Mouse (Mus musculus): Measurements from ENCODE around the gene Zbtb24. TPM values are rescaled to one million over a fixed set of nuclear protein-coding genes. Genes with fewer than 3 reads are reported as not detected.

The Zbtb24 gene
- total RNA-seq, 1 experiment: 11.9 TPM

DNA sequence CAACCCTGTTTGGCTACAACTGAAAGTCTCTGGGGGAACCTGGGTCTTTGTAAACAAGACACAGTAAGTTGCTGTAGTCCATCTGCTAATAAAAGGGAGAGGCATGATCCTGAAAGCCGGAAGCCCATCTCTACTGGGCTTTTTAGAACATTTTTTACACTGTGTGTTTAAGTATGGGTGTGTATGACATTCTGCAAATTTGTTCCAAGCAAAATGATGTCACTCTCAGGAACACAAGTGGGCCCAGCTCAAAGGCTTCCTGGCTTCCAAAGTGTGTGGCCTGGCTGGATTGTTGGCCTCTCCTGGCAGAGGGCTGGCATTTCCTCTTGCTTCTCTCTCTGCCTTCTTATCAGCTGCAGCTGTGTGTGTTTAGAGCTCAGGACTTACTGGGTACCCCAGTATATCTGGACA, 24.8 kb downstream of the Zbtb24 start:
- TF ChIP-seq MAFK (IDR thresholded peaks at IDR 0.05; ENCODE audit: insufficient read depth, low read depth, low read length): no peak
- no peak for TF ChIP-seq CHD2 (IDR thresholded peaks at IDR 0.05; ENCODE audit: low read depth, low read length)
- no peak for TF ChIP-seq ZNF384 (IDR thresholded peaks at IDR 0.05; ENCODE audit: low read depth, low read length)
- TF ChIP-seq ZC3H11A (IDR thresholded peaks at IDR 0.05; ENCODE audit: borderline replicate concordance, low read depth, low read length): no peak
- no peak for TF ChIP-seq HCFC1 (IDR thresholded peaks at IDR 0.05; ENCODE audit: borderline replicate concordance, insufficient read depth, low read length)
- H3K4me1 ChIP-seq (ENCODE audit: control insufficient read depth in 2 of 2, insufficient read depth in 2 of 2, low read length in 2 of 2, poor library complexity in 1 of 2): peaks cover 7 to 26% of the 10 kb centered on the region in 2 experiments
- H3K36me3 ChIP-seq (ENCODE audit: control insufficient read depth, insufficient read depth, low read length, poor library complexity, severe bottlenecking): no peaks in the 10 kb centered on the region
- H3K9ac ChIP-seq (ENCODE audit: insufficient read depth, low read depth, low read length, poor library complexity, severe bottlenecking): no peak overlapping the region
- H3K27ac ChIP-seq (ENCODE audit: insufficient read depth, low read depth, low read length, poor library complexity, severe bottlenecking): no peak overlapping the region
- H3K9me3 ChIP-seq (ENCODE audit: control insufficient read depth, insufficient read depth, low read depth, low read length): no peaks in the 10 kb centered on the region
- H3K4me3 ChIP-seq (ENCODE audit: insufficient read depth in 1 of 2, low read depth in 1 of 2, low read length in 2 of 2, poor library complexity in 1 of 2, severe bottlenecking in 1 of 2): no peak overlapping the region
- in situ Hi-C loops (cut with MboI; ENCODE audit: low sequenced_read_pairs in 2 of 2, unreplicated experiment in 2 of 2): no loop called here
- DNase-seq (ENCODE audit: low read depth, low spot score): no peak

DNA sequence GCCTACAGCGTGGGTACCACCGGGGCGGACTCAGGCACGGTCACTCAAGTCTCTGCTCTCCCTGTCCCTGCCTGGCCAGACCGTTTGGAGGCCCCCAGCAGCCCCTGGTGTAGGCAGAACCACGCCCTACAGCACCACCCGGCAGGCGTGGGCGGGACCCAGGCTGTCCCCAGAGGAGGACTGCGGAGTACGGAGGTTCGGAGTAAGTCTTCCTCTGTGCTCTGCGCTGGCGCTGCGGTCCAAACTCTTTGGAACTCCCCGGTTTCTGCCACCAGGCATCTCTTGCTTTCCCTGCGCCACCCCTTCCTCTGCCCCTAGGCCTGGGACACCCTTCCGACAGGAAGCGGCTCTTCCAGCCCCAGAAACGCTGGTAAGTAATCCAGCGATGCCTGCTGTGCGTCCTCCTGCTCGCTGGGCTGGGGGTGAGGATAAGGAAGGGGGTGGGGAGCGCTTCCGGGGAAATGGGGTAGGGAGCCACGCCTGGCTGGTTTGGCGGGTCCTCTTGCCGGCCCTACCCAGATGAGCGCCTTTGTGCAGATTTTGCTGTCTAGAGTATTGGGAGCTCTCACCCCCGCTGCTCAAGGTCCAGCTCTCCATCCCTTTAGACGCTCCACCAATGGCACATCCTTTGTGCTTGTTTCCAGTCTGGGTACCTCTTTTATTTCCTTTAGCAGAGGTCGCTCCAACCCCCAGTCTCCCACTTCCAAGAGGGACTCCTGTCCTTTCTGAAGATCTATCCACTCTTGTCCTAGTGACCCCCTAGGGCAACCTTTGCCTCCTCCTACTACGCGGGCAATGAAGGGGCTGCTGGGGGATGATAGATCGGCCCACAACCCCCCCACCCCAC, 26.2 kb downstream of the Zbtb24 start, which contains the start of gene Mical1:
Gene Mical1 (plus strand): TSS at position 144 of the 847 bp plus-strand sequence.
- peak within 1 kb of the TSS; percentile 64 to 97 for H3K4me3 ChIP-seq (ENCODE audit: insufficient read depth in 1 of 2, low read depth in 1 of 2, low read length in 2 of 2, poor library complexity in 1 of 2, severe bottlenecking in 1 of 2)
- peaks cover 2 to 23% of the 10 kb centered on the region in 2 experiments for H3K4me1 ChIP-seq (ENCODE audit: control insufficient read depth in 2 of 2, insufficient read depth in 2 of 2, low read length in 2 of 2, poor library complexity in 1 of 2)
- H3K9ac ChIP-seq (ENCODE audit: insufficient read depth, low read depth, low read length, poor library complexity, severe bottlenecking): peak within 1 kb of the TSS; percentile 76
- no peak for DNase-seq (ENCODE audit: low read depth, low spot score)
- H3K36me3 ChIP-seq (ENCODE audit: control insufficient read depth, insufficient read depth, low read length, poor library complexity, severe bottlenecking): no peaks in the 10 kb centered on the region
- H3K27ac ChIP-seq (ENCODE audit: insufficient read depth, low read depth, low read length, poor library complexity, severe bottlenecking): peak within 1 kb of the TSS; percentile 37
- H3K9me3 ChIP-seq (ENCODE audit: control insufficient read depth, insufficient read depth, low read depth, low read length): no peaks in the 10 kb centered on the region
- in situ Hi-C loops (cut with MboI; ENCODE audit: low sequenced_read_pairs in 2 of 2, unreplicated experiment in 2 of 2): no loop called here
- TF ChIP-seq HCFC1 (IDR thresholded peaks at IDR 0.05; ENCODE audit: borderline replicate concordance, insufficient read depth, low read length) (no peak), ZNF384 (IDR thresholded peaks at IDR 0.05; ENCODE audit: low read depth, low read length) (no peak), ZC3H11A (IDR thresholded peaks at IDR 0.05; ENCODE audit: borderline replicate concordance, low read depth, low read length) (no peak), CHD2 (IDR thresholded peaks at IDR 0.05; ENCODE audit: low read depth, low read length) (no peak), MAFK (IDR thresholded peaks at IDR 0.05; ENCODE audit: insufficient read depth, low read depth, low read length) (no peak)

DNA sequence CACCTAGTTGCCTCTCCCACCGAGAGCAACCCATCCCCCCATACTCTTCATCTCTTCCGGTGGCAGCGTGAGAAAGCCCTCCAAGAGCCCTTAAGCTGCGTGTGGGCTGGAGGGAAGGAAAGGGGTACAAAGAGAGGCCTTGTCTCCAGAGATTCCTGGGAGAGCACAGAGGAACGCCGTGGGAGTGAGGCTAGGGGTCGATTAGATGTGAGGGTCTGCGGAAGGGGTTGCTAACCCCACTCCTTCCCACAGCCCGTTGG, 26.8 kb downstream of the Zbtb24 start:
- Histone ChIP-seq H3K9me3 (ENCODE audit: control insufficient read depth, insufficient read depth, low read depth, low read length) (no peaks in the 10 kb centered on the region), H3K27ac (ENCODE audit: insufficient read depth, low read depth, low read length, poor library complexity, severe bottlenecking) (peak overlapping the region; percentile 37), H3K36me3 (ENCODE audit: control insufficient read depth, insufficient read depth, low read length, poor library complexity, severe bottlenecking) (peaks cover under 1% of the 10 kb centered on the region; the same call in 1 of the 2 replicates), H3K4me1 (ENCODE audit: control insufficient read depth in 2 of 2, insufficient read depth in 2 of 2, low read length in 2 of 2, poor library complexity in 1 of 2) (peaks cover 2 to 27% of the 10 kb centered on the region in 2 experiments), H3K4me3 (ENCODE audit: insufficient read depth in 1 of 2, low read depth in 1 of 2, low read length in 2 of 2, poor library complexity in 1 of 2, severe bottlenecking in 1 of 2) (peak overlapping the region; percentile 64 to 97), H3K9ac (ENCODE audit: insufficient read depth, low read depth, low read length, poor library complexity, severe bottlenecking) (peak overlapping the region; percentile 40; the same call in 1 of the 2 replicates)
- in situ Hi-C loops (cut with MboI; ENCODE audit: low sequenced_read_pairs in 2 of 2, unreplicated experiment in 2 of 2): no loop called here
- DNase-seq (ENCODE audit: low read depth, low spot score): no peak
- no peak for TF ChIP-seq ZNF384 (IDR thresholded peaks at IDR 0.05; ENCODE audit: low read depth, low read length)

- Histone ChIP-seq H3K9me3 (ENCODE audit: control insufficient read depth, insufficient read depth, low read depth, low read length) (no peaks in the 10 kb centered on the region), H3K4me1 (ENCODE audit: control insufficient read depth in 2 of 2, insufficient read depth in 2 of 2, low read length in 2 of 2, poor library complexity in 1 of 2) (peaks cover 2 to 28% of the 10 kb centered on the region in 2 experiments), H3K36me3 (ENCODE audit: control insufficient read depth, insufficient read depth, low read length, poor library complexity, severe bottlenecking) (peaks cover 4% of the 10 kb centered on the region; the same call in 1 of the 2 replicates), H3K4me3 (ENCODE audit: insufficient read depth in 1 of 2, low read depth in 1 of 2, low read length in 2 of 2, poor library complexity in 1 of 2, severe bottlenecking in 1 of 2) (peak overlapping the region; percentile 64 to 97), H3K27ac (ENCODE audit: insufficient read depth, low read depth, low read length, poor library complexity, severe bottlenecking) (peak overlapping the region; percentile 37), H3K9ac (ENCODE audit: insufficient read depth, low read depth, low read length, poor library complexity, severe bottlenecking) (peak overlapping the region; percentile 40; the same call in 1 of the 2 replicates)
- DNase-seq (ENCODE audit: low read depth, low spot score): peak; percentile 60
- TF ChIP-seq ZNF384 (IDR thresholded peaks at IDR 0.05; ENCODE audit: low read depth, low read length): no peak
- in situ Hi-C loops (cut with MboI; ENCODE audit: low sequenced_read_pairs in 2 of 2, unreplicated experiment in 2 of 2): no loop called here
Measured at GRCm38 (mm10) chr10:41477278-41478181, 27.3 kb downstream of the Zbtb24 start.
